Mouse (Mus musculus) midbrain, embryonic 16.5 days (tissue): Measurements from ENCODE around the gene Sdhc. TPM values are rescaled to one million over a fixed set of nuclear protein-coding genes. Genes with fewer than 3 reads are reported as not detected.
A peak's percentile ranks its signal among the peaks of the same experiment; 100 is the strongest.
"Not testable (repeated sequence)": the region's sequence is repeated elsewhere in the genome, so short reads cannot be mapped to it uniquely, and the experiment has no call there.

Experiments used
- ATAC-seq: fragments of 200-750 bp; cut with Nextera tagmentation; 2 replicates; pipeline ENCODE4 v1.8.0; 2017; ENCODE audit warnings: moderate TSS enrichment
- H3K27ac ChIP-seq: fragments of 300-500 bp; sonication (generic); 2 replicates; pipeline ENCODE4 v1.5.1; 2014; ENCODE audit warnings: mild to moderate bottlenecking, low read length, mixed read lengths
- H3K27me3 ChIP-seq: fragments of 300-500 bp; sonication (generic); 2 replicates; pipeline ENCODE4 v1.6.1; 2014; ENCODE audit warnings: low read depth, low read length, mixed read lengths; ENCODE audit not compliant: control insufficient read depth, insufficient read depth
- H3K36me3 ChIP-seq: fragments of 300-500 bp; sonication (generic); 2 replicates; pipeline ENCODE4 v1.6.1; 2014; ENCODE audit warnings: mild to moderate bottlenecking, low read length, moderate library complexity, mixed read lengths; ENCODE audit not compliant: control insufficient read depth, insufficient read depth
- H3K4me1 ChIP-seq: fragments of 300-500 bp; sonication (generic); 2 replicates; pipeline ENCODE4 v1.6.1; 2014; ENCODE audit warnings: mild to moderate bottlenecking, low read length, mixed read lengths; ENCODE audit not compliant: control insufficient read depth, insufficient read depth
- H3K4me2 ChIP-seq: fragments of 300-500 bp; sonication (generic); 2 replicates; pipeline ENCODE4 v1.6.1; 2014; ENCODE audit warnings: mild to moderate bottlenecking, low read length, mixed read lengths
- H3K4me3 ChIP-seq: fragments of 300-500 bp; sonication (generic); 2 replicates; pipeline ENCODE4 v1.5.1; 2014; ENCODE audit warnings: low read depth, mild to moderate bottlenecking, low read length, moderate library complexity, mixed read lengths
- H3K9ac ChIP-seq: fragments of 300-500 bp; sonication (generic); 2 replicates; pipeline ENCODE4 v1.6.1; 2014; ENCODE audit warnings: low read depth, low read length, mixed read lengths
- H3K9me3 ChIP-seq: fragments of 300-500 bp; sonication (generic); replicated peaks from 2 replicates; pipeline ENCODE4 v1.6.1; 2014; ENCODE audit warnings: mild to moderate bottlenecking, low read length, mixed read lengths; ENCODE audit not compliant: control insufficient read depth, poor library complexity, severe bottlenecking
- WGBS: fragments of 180-500 bp; shearing (Covaris S2); extraction: QIAGEN DNeasy Blood & Tissue Kit; methylation state at CpG from one replicate; pipeline ENCODE4 v1.1.7; 2014; 5-methylcytosine and 5-hydroxymethylcytosine counted together
- microRNA-seq: library from miRNA; unstranded; fragments of <30 nt; microRNA quantifications from one replicate; pipeline ENCODE4, GENCODE M21; 2017
- polyA plus RNA-seq: library from polyadenylated mRNA; unstranded; fragments of >200 nt; fragmentation: Nextera tagmentation; extraction: Ambion mirVana; gene quantifications from 2 replicates; pipeline ENCODE4 v1.2.1, GENCODE M21; 2015

The Sdhc gene
- polyA plus RNA-seq, 1 experiment from 2014 or later: 311 TPM

GRCm38 (mm10) chr1:171081512-171082231, 68.7 kb downstream of the Sdhc start:
- not testable (repeated sequence) for H3K36me3 ChIP-seq, H3K27ac ChIP-seq, H3K4me1 ChIP-seq, H3K4me2 ChIP-seq, H3K9me3 ChIP-seq, H3K27me3 ChIP-seq, H3K4me3 ChIP-seq, H3K9ac ChIP-seq
- WGBS: 36% methylated on average over 9 of the region's 17 CpGs
- ATAC-seq: peak; percentile 23

- not testable (repeated sequence) for H3K27ac ChIP-seq, H3K4me3 ChIP-seq, H3K4me1 ChIP-seq, H3K9me3 ChIP-seq, H3K9ac ChIP-seq, H3K36me3 ChIP-seq, H3K4me2 ChIP-seq, H3K27me3 ChIP-seq
- ATAC-seq: peak; percentile 29
- no CpG with 5 or more reads among the region's 43 CpGs for WGBS
These were observed 70.6 kb downstream of the Sdhc start for GRCm38 (mm10) chr1:171079825-171080224.

DNA sequence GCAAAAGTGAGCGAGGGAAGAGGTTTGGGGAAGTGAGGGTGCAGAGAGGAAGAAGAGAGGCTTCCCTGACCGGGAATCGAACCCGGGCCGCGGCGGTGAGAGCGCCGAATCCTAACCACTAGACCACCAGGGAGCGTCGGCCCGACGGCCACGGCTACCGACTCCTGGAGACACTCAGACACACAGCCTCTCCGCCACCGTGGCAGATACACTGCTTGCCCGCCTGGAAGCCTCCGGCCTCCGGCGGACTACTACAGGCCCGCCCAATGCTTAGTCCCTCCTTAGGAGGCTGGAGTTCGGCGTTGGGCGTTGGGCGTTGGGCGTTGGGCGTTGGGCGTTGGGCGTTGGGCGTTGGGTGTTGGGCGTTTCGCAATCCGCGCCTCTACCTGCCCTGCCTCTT, 71.1 kb downstream of the Sdhc start:
- peak; percentile 24 for ATAC-seq
- H3K9me3 ChIP-seq, H3K4me1 ChIP-seq, H3K4me2 ChIP-seq, H3K27me3 ChIP-seq, H3K36me3 ChIP-seq, H3K9ac ChIP-seq, H3K27ac ChIP-seq, H3K4me3 ChIP-seq: not testable (repeated sequence)
- 0% methylated on average over 1 of the region's 35 CpGs for WGBS

DNA sequence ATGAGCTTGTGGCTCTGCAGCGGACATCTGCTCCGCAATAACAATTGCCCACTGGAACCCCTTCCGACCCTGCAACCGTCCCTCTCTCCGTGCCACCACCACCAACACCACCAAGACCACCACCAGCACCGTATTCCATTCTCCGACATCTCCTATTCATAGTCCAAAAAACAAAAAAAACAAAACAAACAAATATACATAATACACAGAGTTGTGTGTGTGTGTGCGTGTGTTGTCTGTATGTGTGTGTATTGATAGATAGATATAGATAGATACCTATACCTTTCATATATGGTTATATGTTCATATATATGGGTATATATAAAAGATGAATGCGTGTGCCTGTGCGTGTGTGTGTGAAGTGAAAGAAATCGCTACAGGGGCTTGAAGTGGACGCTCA, 72.0 kb downstream of the Sdhc start:
- peak overlapping the region; percentile 20 for H3K4me3 ChIP-seq
- not testable (repeated sequence) for ATAC-seq
- 20% methylated on average over 11 of the region's 12 CpGs for WGBS

DNA sequence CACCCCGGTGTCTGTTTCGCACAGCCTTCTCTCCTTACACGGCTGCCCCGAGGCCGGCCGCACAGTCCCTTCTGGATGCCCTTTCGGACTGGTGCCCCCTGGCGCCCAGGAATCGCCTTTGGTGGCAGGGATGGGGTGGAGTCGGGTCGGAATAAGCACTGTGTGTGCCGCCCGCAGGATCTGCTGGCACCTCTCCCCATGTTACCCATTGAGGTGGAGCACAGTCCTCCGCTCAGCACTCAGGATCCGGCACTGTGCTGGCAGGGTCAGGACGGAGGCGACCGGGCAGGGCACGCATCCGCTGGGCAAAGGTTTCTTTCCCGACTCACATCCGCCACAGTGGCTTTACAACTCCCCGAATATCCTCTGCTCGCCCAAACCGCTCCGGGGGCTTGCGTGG, 72.4 kb downstream of the Sdhc start:
- H3K4me3 ChIP-seq, H3K27ac ChIP-seq, H3K9me3 ChIP-seq, H3K9ac ChIP-seq, H3K36me3 ChIP-seq, H3K4me1 ChIP-seq: not testable (repeated sequence)
- ATAC-seq: peak; percentile 31
- H3K27me3 ChIP-seq: peaks cover 13% of the 10 kb centered on the region
- WGBS: 5% methylated on average over 15 of the region's 27 CpGs
- H3K4me2 ChIP-seq: peak overlapping the region; percentile 38; the same call in 1 of the 2 replicates

More for the DNA sequence above, 72.0 kb downstream of the Sdhc start:
- Histone ChIP-seq H3K4me2 (peak overlapping the region; percentile 41), H3K27me3 (peaks cover 13% of the 10 kb centered on the region)
- not testable (repeated sequence) for H3K9ac ChIP-seq, H3K4me1 ChIP-seq, H3K36me3 ChIP-seq, H3K27ac ChIP-seq, H3K9me3 ChIP-seq

- H3K4me2 ChIP-seq, H3K4me3 ChIP-seq, H3K9me3 ChIP-seq, H3K36me3 ChIP-seq, H3K4me1 ChIP-seq, ATAC-seq, H3K9ac ChIP-seq, H3K27ac ChIP-seq: not testable (repeated sequence)
- H3K27me3 ChIP-seq: peaks cover 13% of the 10 kb centered on the region
- WGBS: 30% methylated on average over 5 of the region's 5 CpGs
These were observed 73.2 kb downstream of the Sdhc start for GRCm38 (mm10) chr1:171077192-171077591.

Small RNA genes lying within 50 kb of the gene (microRNA-seq; reads per million reads assigned to microRNA genes)
- not detected for gene Gm27844

Other genes with a start within 250 kb of the Sdhc start
- gene Fcrlb, start 237.7 kb downstream of the Sdhc start, polyA plus RNA-seq: 0.53 and 1.1 TPM in 2 replicates
- gene Fcrla, start 223.0 kb downstream of the Sdhc start, polyA plus RNA-seq: not detected in 2 replicates
- 1.1 and 1.7 TPM in 2 replicates for gene Fcgr2b, start 174.1 kb downstream of the Sdhc start, polyA plus RNA-seq
- gene Fcgr4, start 131.7 kb downstream of the Sdhc start, polyA plus RNA-seq: 0.14 and 0.16 TPM in 2 replicates
- 6.8 and 9.0 TPM in 2 replicates for gene Fcgr3, start 85.7 kb downstream of the Sdhc start, polyA plus RNA-seq
- 7.8 and 9.2 TPM in 2 replicates for gene Cfap126, start 36.7 kb downstream of the Sdhc start, polyA plus RNA-seq
- 0.20 and 0.63 TPM in 2 replicates for gene Mpz, start 108 bp upstream of the Sdhc start, polyA plus RNA-seq
- gene Pcp4l1, start 45.7 kb upstream of the Sdhc start, polyA plus RNA-seq: 15.1 and 20.7 TPM in 2 replicates
- 0.38 and 0.47 TPM in 2 replicates for gene Nr1i3, start 63.4 kb upstream of the Sdhc start, polyA plus RNA-seq
- 46.8 and 58.3 TPM in 2 replicates for gene Tomm40l, start 71.9 kb upstream of the Sdhc start, polyA plus RNA-seq
- gene Apoa2, start 74.5 kb upstream of the Sdhc start, polyA plus RNA-seq: 2.1 and 3.1 TPM in 2 replicates
- gene Fcer1g, start 83.8 kb upstream of the Sdhc start, polyA plus RNA-seq: 15.9 and 19.3 TPM in 2 replicates
- gene Adamts4, start 99.8 kb upstream of the Sdhc start, polyA plus RNA-seq: 8.7 and 9.1 TPM in 2 replicates
- 218 and 225 TPM in 2 replicates for gene Ndufs2, start 100.8 kb upstream of the Sdhc start, polyA plus RNA-seq
- gene B4galt3, start 119.7 kb upstream of the Sdhc start, polyA plus RNA-seq: 113 and 115 TPM in 2 replicates
- 44.4 and 49.5 TPM in 2 replicates for gene Ppox, start 130.6 kb upstream of the Sdhc start, polyA plus RNA-seq
- 105 and 112 TPM in 2 replicates for gene Usp21, start 137.4 kb upstream of the Sdhc start, polyA plus RNA-seq
- gene Ufc1, start 144.4 kb upstream of the Sdhc start, polyA plus RNA-seq: 105 and 116 TPM in 2 replicates
- 53.6 and 55.2 TPM in 2 replicates for gene Dedd, start 178.5 kb upstream of the Sdhc start, polyA plus RNA-seq
- 53.8 and 56.9 TPM in 2 replicates for gene Nit1, start 195.0 kb upstream of the Sdhc start, polyA plus RNA-seq
- gene Pfdn2, start 195.1 kb upstream of the Sdhc start, polyA plus RNA-seq: 146 and 166 TPM in 2 replicates
- gene Klhdc9, start 210.2 kb upstream of the Sdhc start, polyA plus RNA-seq: 4.3 and 4.6 TPM in 2 replicates
- 3.6 and 3.9 TPM in 2 replicates for gene Nectin4, start 219.5 kb upstream of the Sdhc start, polyA plus RNA-seq
- 0.45 and 0.59 TPM in 2 replicates for gene Arhgap30, start 238.4 kb upstream of the Sdhc start, polyA plus RNA-seq